Mouse (Mus musculus) intestine, postnatal 0 days (tissue): ENCODE measurements around the gene Siglece. TPM values are rescaled to one million over a fixed set of nuclear protein-coding genes. Genes with fewer than 3 reads are reported as not detected.

Experiments
- ATAC-seq: fragments of 200-750 bp; cut with Nextera tagmentation; 2 replicates; pipeline ENCODE4 v1.8.0; 2017; ENCODE audit warnings: mild to moderate bottlenecking, moderate TSS enrichment, moderate library complexity
- H3K27ac ChIP-seq: fragments of 300-500 bp; sonication (generic); 2 replicates; pipeline ENCODE4 v1.5.1; 2014; ENCODE audit warnings: mild to moderate bottlenecking, low read depth, low read length, moderate library complexity
- H3K27me3 ChIP-seq: fragments of 300-500 bp; sonication (generic); replicated peaks from 2 replicates; pipeline ENCODE4 v1.6.1; 2014; ENCODE audit warnings: low read length, mixed read lengths; ENCODE audit not compliant: control insufficient read depth, insufficient read depth
- H3K36me3 ChIP-seq: fragments of 300-500 bp; sonication (generic); 2 replicates; pipeline ENCODE4 v1.6.1; 2014; ENCODE audit warnings: mild to moderate bottlenecking, moderate library complexity; ENCODE audit not compliant: control insufficient read depth, insufficient read depth
- H3K4me1 ChIP-seq: fragments of 300-500 bp; sonication (generic); replicated peaks from 2 replicates; pipeline ENCODE4 v1.6.1; 2014; ENCODE audit warnings: antibody characterized with exemption, low read length, mixed read lengths; ENCODE audit not compliant: control insufficient read depth, insufficient read depth
- H3K4me2 ChIP-seq: fragments of 300-500 bp; sonication (generic); replicated peaks from 2 replicates; pipeline ENCODE4 v1.6.1; 2014; ENCODE audit warnings: low read depth, mild to moderate bottlenecking, moderate library complexity
- H3K4me3 ChIP-seq: fragments of 300-500 bp; sonication (generic); 2 replicates; pipeline ENCODE4 v1.5.1; 2014; ENCODE audit warnings: low read depth, low read length
- H3K9ac ChIP-seq: fragments of 300-500 bp; sonication (generic); 2 replicates; pipeline ENCODE4 v1.6.1; 2014; ENCODE audit warnings: mild to moderate bottlenecking, low read depth, low read length
- H3K9me3 ChIP-seq: fragments of 300-500 bp; sonication (generic); 2 replicates; pipeline ENCODE4 v1.6.1; 2016; ENCODE audit warnings: mixed run types; ENCODE audit not compliant: control insufficient read depth
- CTCF ChIP-seq: sonication (generic); IDR thresholded peaks from 2 replicates; pipeline ENCODE4 v1.5.1; 2016; ENCODE audit warnings: low read depth, mild to moderate bottlenecking, control low read depth, antibody characterized with exemption, moderate library complexity
- WGBS: fragments of 180-500 bp; shearing (Covaris S2); extraction: QIAGEN DNeasy Blood & Tissue Kit; methylation state at CpG from one replicate; pipeline ENCODE4 v1.1.7; 2014; 5-methylcytosine and 5-hydroxymethylcytosine counted together
- polyA plus RNA-seq: library from polyadenylated mRNA; unstranded; fragments of >200 nt; fragmentation: Nextera tagmentation; extraction: Ambion mirVana; gene quantifications from 2 replicates; pipeline ENCODE4 v1.2.1, GENCODE M21; 2015

The Siglece gene
- polyA plus RNA-seq, 1 experiment from 2014 or later = 0.64 TPM

- Histone ChIP-seq H3K4me3 (no peak overlapping the region), H3K9me3 (no peaks in the 10 kb centered on the region), H3K27ac (no peak overlapping the region), H3K27me3 (no peaks in the 10 kb centered on the region), H3K4me1 (no peaks in the 10 kb centered on the region), H3K4me2 (no peak overlapping the region), H3K36me3 (no peaks in the 10 kb centered on the region), H3K9ac (no peak overlapping the region)
- no peak for ATAC-seq
- no peak for TF ChIP-seq CTCF
- WGBS = 71% methylated on average over 6 of the region's 6 CpGs
These were observed 3.7 kb downstream of the Siglece start for GRCm38 (mm10) chr7:43656232-43656631.

DNA sequence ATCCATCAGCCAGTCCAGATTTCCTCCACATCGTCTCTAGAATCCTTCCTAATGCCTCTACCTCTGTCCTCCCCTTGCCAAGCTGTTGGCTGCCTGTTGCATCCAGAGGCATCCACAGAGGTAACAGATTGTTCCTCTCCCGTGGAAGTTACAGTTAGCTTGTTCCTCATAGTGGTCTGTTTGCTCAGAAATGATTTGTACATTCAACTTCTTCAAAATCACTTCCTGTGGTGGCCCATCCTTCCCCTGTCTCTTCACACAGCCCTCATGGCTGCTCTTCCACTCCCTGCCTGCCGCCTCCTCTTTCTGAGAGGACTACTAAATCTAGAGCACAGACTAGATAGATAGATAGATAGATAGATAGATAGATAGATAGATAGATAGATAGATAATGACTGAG lies 5.4 kb downstream of the Siglece start:
- no peak for ATAC-seq
- Histone ChIP-seq H3K9ac (no peak overlapping the region), H3K9me3 (no peaks in the 10 kb centered on the region), H3K36me3 (no peaks in the 10 kb centered on the region), H3K27ac (no peak overlapping the region), H3K4me1 (no peaks in the 10 kb centered on the region), H3K27me3 (no peaks in the 10 kb centered on the region), H3K4me3 (no peak overlapping the region), H3K4me2 (no peak overlapping the region)
- 69% methylated on average over 3 of the region's 3 CpGs for WGBS
- TF ChIP-seq CTCF = no peak

- no peak overlapping the region for H3K4me3 ChIP-seq
- H3K36me3 ChIP-seq = no peaks in the 10 kb centered on the region
- no peaks in the 10 kb centered on the region for H3K27me3 ChIP-seq
- ATAC-seq = no peak
- no peak overlapping the region for H3K4me2 ChIP-seq
- no peaks in the 10 kb centered on the region for H3K4me1 ChIP-seq
- WGBS = 87% methylated on average over 6 of the region's 6 CpGs
- no peak for TF ChIP-seq CTCF
- no peak overlapping the region for H3K27ac ChIP-seq
- H3K9ac ChIP-seq = no peak overlapping the region
- no peaks in the 10 kb centered on the region for H3K9me3 ChIP-seq
These were observed 7.3 kb downstream of the Siglece start for GRCm38 (mm10) chr7:43652683-43653082.

DNA sequence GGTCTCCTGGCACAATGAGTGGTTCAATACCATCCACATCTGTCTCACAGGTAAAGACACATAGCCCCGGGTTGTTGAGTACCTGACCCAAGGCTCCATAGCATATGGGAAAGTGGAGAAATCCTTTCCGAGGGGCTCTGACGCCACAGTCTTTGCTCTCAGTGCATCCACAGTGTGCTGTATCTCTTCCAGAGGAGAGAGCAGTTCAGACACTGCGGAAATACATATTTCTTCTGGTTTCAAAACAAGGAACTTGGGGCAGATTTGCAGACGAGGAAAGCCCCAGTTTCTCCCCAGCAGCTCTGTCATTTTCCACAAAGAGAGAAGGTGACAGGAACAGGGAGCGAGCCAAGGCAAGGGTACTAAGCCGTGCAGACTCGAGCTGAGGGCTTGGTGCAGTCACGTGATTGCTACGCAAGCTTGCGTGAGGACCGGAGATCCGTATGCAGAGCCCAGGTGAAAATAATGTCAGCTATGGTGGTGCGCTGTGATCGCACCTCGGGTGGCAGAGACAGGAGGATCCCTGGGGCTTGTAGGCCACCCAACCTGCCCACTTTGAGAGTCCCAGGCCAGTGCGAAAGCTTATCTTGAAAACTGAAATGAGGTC lies 16.8 kb downstream of the Siglece start:
- Histone ChIP-seq H3K4me3 (no peak overlapping the region), H3K9ac (no peak overlapping the region), H3K4me1 (no peaks in the 10 kb centered on the region), H3K9me3 (no peaks in the 10 kb centered on the region), H3K36me3 (no peaks in the 10 kb centered on the region), H3K27me3 (no peaks in the 10 kb centered on the region), H3K27ac (no peak overlapping the region), H3K4me2 (no peak overlapping the region)
- WGBS = 83% methylated on average over 17 of the region's 17 CpGs
- ATAC-seq = no peak
- no peak for TF ChIP-seq CTCF

GRCm38 (mm10) chr7:43642587-43642986 lies 17.4 kb downstream of the Siglece start:
- Histone ChIP-seq H3K27me3 (no peaks in the 10 kb centered on the region), H3K4me1 (no peaks in the 10 kb centered on the region), H3K27ac (no peak overlapping the region), H3K9ac (no peak overlapping the region), H3K4me2 (no peak overlapping the region), H3K9me3 (no peaks in the 10 kb centered on the region), H3K4me3 (no peak overlapping the region), H3K36me3 (no peaks in the 10 kb centered on the region)
- TF ChIP-seq CTCF = no peak
- no peak for ATAC-seq
- 81% methylated on average over 5 of the region's 5 CpGs for WGBS

DNA sequence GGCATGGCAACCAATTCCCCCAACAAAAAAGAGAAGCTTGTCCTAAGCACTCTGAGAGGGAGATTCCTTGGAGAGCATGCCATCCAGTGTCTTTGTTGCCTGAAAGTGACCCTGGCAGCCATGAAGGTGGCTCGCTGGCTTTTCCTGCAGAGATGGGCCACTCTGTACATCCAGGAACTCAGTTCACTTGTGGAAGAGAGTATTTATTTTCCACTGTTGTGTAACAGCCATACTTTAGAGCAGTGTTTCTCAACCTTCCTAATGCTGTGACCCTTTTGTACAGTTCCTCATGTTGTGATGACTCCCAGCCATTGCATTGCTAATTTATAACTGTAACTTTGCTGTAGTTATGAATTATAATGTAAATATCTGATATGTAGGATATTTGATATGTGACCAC lies 22.8 kb downstream of the Siglece start:
- Histone ChIP-seq H3K4me1 (peaks cover 6% of the 10 kb centered on the region; the same call in 1 of the 2 replicates), H3K27me3 (no peaks in the 10 kb centered on the region), H3K4me3 (no peak overlapping the region), H3K9ac (no peak overlapping the region), H3K27ac (no peak overlapping the region), H3K4me2 (no peak overlapping the region), H3K9me3 (no peaks in the 10 kb centered on the region), H3K36me3 (no peaks in the 10 kb centered on the region)
- TF ChIP-seq CTCF = no peak
- WGBS = 80% methylated on average over 1 of the region's 1 CpGs
- no peak for ATAC-seq

- H3K36me3 ChIP-seq = no peaks in the 10 kb centered on the region
- H3K4me2 ChIP-seq = peak overlapping the region; percentile 32
- H3K9me3 ChIP-seq = no peaks in the 10 kb centered on the region
- H3K9ac ChIP-seq = no peak overlapping the region
- H3K4me1 ChIP-seq = peaks cover 6% of the 10 kb centered on the region; the same call in 1 of the 2 replicates
- WGBS = 45% methylated on average over 2 of the region's 2 CpGs
- H3K27ac ChIP-seq = no peak overlapping the region
- no peak for TF ChIP-seq CTCF
- H3K4me3 ChIP-seq = no peak overlapping the region
- H3K27me3 ChIP-seq = no peaks in the 10 kb centered on the region
- no peak for ATAC-seq
These were observed 23.8 kb downstream of the Siglece start for GRCm38 (mm10) chr7:43636194-43636593.
